Mouse (Mus musculus) spleen, adult 2 months (tissue): Measurements from ENCODE around the gene Cdcp2.

Source experiments
- CTCF ChIP-seq: fragments of 200-500 bp; IDR thresholded peaks from 2 replicates; pipeline ENCODE4 v1.5.1; 2011; ENCODE audit warnings: mild to moderate bottlenecking, inconsistent platforms; ENCODE audit not compliant: insufficient read depth, insufficient read length, insufficient replicate concordance; ENCODE audit errors: extremely low read depth
- POLR2A ChIP-seq: fragments of 200-500 bp; IDR thresholded peaks from 2 replicates; pipeline ENCODE4 v1.6.1; 2011; ENCODE audit warnings: low read depth, low read length, inconsistent platforms

GRCm38 (mm10) chr4:107084858-107085257, 11.8 kb upstream of the Cdcp2 start:
- TF ChIP-seq CTCF (no peak), POLR2A (no peak)
